Mouse (Mus musculus) cerebellum, postnatal 4 days (tissue): ENCODE measurements around the gene Btbd35f11.
"Not testable (repeated sequence)": the region's sequence is repeated elsewhere in the genome, so short reads cannot be mapped to it uniquely, and the experiment has no call there.

Source experiments
- DNase-seq, 2 experiments: peaks; one replicate each; pipeline ENCODE4 v3.0.0; 2022; ENCODE audit warnings: low spot score in 2 of 2, mixed read lengths in 1 of 2

Gene Btbd35f11

GRCm38 (mm10) chrX:3443590-3443989 lies at the start of gene Btbd35f11:
Gene Btbd35f11, minus strand, starts transcription at chrX:3443690.
- not testable (repeated sequence) for DNase-seq

DNA sequence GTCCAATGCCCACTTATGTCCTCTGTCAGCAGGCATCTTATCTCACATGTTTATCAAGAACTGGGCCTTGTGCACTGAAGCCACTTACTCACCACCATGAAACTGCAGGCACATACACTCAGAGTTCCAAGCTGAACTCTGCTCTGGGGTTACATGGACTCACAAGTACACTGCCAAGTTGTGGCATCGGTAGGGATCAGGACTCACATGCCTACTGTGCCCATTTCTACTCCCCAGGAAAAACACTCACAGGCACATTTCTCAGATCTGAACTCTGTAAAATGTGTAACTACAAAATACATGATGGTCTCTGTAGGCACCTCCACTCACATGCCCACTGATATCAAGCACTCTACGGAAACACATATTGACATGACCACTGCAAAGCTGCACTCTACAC lies 33.5 kb downstream of the Btbd35f11 start:
- DNase-seq: not testable (repeated sequence)
